Mouse (Mus musculus) adrenal gland, postnatal 14 days (tissue): ENCODE measurements around the gene Zyx. TPM values are rescaled to one million over a fixed set of nuclear protein-coding genes. Genes with fewer than 3 reads are reported as not detected.

Source experiments
- DNase-seq: peaks from one replicate; pipeline ENCODE4 v3.0.0; 2021; ENCODE audit warnings: mixed read lengths
- long read RNA-seq, 2 experiments: library from polyadenylated mRNA; stranded (forward); transcript quantifications; one replicate each; pipeline ENCODE4 v2.0.0; 2021
- total RNA-seq: library from RNA; stranded (reverse); gene quantifications from 2 replicates; pipeline ENCODE4 v1.2.3, GENCODE M21; 2021

Zyx gene
- 115 and 117 TPM in 2 replicates for total RNA-seq
- long read RNA-seq, experiment 1, transcript Zyx-207 (10 exons, 2,605 nt): major isoform, 34 of 85 reads
- long read RNA-seq, experiment 1, partial matches to known transcripts: 34 of 85 reads
- long read RNA-seq, experiment 1, other reads (novel, unspliced or antisense): 13 of 85 reads
- long read RNA-seq, experiment 2, transcript Zyx-201 (9 exons, 2,301 nt): minor isoform, 7 of 78 reads
- long read RNA-seq, experiment 2, transcript Zyx-207 (10 exons, 2,605 nt): major isoform, 22 of 78 reads
- long read RNA-seq, experiment 2, partial matches to known transcripts: 38 of 78 reads
- long read RNA-seq, experiment 2, other reads (novel, unspliced or antisense): 11 of 78 reads

GRCm38 (mm10) chr6:42349426-42350020, at the start of gene Zyx:
Gene Zyx, plus strand, starts transcription at chr6:42349630.
- DNase-seq: peak; percentile 95

DNA sequence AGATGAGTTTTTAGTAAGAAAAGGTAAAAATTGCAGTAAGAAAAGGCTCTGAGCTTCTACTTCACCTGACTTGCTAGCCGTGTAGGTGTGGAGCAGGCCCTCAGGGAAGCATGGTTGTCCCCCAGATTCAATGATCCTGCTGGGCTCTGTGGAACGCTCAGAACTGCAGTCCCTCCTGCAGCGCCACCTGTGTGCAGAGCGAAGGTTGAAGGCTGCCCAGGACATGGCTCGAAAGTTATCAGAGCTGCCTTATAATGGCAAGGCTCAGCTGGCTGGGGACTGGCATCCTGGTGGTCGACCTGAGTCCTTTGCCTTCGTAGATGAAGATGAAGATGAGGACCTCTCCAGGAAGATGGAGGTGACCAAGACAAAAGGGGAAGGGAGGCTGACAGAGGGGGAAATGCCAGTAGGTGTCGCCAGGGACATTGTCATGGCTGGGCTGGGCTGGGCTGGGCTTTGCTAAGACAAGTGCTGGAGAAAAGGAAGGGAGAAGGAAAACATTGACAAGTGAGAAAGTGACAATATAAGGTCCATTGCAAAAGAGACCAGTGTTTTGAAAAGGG, 39.5 kb upstream of the Zyx start:
- no peak for DNase-seq

GRCm38 (mm10) chr6:42310427-42311053, 38.9 kb upstream of the Zyx start:
- no peak for DNase-seq

- DNase-seq: no peak
Measured at GRCm38 (mm10) chr6:42318293-42318692, 31.1 kb upstream of the Zyx start.

DNA sequence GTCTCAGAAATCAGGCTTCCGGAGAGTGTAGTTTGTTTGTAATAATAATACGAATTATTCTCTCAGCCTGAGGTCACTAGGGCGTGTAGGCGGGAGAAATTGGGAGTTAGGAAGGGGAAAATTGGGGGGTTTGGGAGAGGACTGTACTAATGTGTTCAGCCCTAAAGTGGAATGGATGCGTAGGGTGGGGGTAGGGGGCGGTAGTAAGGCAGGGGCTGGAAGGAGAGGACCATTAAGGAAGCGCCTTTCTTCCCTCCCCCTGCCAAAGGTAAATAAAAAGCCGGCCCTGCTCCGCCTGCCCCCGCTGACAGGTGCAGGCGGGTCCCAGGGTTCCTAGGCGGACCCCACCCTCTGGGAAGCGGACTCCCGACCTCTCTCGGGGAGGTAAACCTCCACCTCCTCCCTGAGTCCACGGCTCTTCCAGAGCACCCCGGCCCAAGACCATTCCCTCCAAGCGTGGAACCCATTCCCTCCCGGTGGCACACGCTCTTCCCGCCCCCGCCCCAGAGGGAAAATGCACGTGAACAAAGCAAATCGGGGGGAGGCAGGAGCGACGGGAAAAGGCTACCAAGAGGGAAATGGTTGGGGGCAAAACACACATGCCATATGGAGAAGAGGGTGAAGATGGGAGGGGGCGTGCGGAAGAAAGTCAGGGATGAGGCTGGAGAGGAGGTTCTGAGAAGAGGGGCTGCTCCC, 25.9 kb upstream of the Zyx start:
- no peak for DNase-seq

GRCm38 (mm10) chr6:42324067-42324481, 25.4 kb upstream of the Zyx start:
- peak; percentile 17 for DNase-seq

GRCm38 (mm10) chr6:42324482-42325267, 24.8 kb upstream of the Zyx start, which contains the start of gene Fam131b:
Gene Fam131b, minus strand, starts transcription at chr6:42324643.
- DNase-seq: peak; percentile 17

- peak; percentile 79 for DNase-seq
Measured at GRCm38 (mm10) chr6:42325268-42325609, 24.2 kb upstream of the Zyx start.

DNA sequence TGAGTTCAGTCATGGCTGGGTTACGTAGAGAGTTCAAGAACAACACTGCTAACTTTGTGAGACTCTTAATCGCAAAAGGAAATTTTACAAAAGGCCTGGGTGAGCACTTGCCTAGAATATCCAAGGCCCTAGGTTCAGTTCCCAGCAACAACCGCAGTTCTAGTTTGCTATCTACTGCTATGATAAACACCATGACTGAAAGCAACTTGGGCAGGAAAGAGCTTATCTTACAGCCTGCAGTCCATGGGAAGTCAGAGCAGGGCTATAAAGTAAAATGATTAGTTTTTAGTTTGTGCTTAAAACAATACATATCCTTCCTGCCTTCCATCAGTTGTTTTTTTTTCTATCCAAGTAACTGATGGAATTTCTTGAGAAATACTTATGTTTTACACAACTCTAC, 22.9 kb upstream of the Zyx start:
- no peak for DNase-seq

GRCm38 (mm10) chr6:42328757-42329156, 20.7 kb upstream of the Zyx start:
- no peak for DNase-seq

DNA sequence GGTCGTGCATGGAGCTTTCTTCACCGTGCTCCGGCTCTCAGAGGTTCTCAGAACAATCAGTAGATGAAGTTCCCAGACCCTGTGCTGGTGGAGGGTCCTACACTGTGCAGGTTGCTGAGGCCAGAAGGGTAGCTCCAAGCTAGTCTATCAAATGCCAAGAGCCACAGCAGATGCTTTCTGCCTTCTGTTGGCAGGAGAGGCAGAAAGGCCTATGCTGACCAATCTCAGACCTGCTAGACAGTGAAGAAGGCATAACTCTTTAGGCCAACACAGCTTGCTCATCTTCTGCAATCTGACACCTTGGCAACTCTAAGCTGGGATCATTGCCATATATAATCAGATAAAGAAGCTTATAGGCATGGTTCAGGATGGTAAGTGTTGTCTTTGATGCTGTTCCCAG, 19.2 kb upstream of the Zyx start:
- no peak for DNase-seq

- DNase-seq: no peak
Measured at GRCm38 (mm10) chr6:42330946-42331345, 18.5 kb upstream of the Zyx start.

DNA sequence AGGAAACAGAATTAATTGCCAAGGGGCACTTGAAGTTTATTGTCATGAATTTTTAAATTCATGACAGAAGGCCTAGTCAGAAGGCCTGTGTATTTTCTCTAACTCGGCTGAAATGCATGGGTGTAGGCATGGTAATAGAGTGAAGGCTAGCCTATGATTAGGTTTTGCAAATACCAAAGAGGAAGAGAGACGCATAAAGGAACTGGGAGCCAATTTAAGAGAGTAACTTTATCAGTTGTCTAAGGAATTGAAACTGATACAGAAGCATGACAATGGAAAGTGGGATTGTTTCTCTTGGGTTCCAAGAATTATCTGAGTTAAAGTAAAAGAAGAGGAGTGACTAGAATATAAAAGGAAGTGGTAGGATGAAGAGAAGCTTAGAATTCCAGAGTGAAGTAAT, 10.2 kb upstream of the Zyx start:
- no peak for DNase-seq

DNA sequence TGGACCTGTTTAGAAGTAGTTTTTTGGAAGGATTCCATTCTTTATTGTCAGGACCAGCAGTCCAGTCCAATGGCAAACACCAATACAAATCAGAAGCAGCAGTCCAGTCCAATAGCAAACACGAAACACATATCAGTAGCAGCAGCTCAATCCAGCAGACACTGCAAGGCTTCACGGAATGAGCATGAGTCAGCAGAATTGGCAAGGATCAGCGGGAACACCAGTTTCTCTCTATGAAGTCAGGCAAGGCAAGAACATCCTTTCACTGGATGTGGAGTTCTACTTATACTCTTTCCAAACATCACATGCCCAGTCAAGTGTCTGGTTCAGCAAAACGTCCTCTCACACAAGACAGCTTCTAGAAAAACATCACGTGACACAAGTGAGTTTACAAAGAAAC, 9.4 kb upstream of the Zyx start:
- no peak for DNase-seq

DNA sequence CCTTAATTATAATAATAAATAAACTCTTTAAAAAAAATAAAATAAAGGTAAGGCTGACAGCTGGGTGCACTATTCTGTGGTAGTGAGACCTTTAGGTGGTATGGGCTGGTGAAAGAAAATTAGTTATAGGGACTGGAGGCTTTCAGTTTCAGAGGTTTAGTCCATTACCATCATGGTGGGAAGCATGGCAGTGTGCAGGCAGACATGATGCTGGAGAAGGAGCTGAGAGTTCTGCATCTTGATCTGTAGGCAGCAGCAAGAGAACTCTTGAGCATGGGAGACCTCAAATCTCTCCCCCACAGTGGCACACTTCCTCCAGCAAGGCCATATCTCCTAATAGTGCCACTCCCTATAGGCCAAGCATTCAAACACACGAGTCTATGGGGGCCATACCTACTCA, 7.3 kb upstream of the Zyx start:
- DNase-seq: no peak

GRCm38 (mm10) chr6:42343361-42344120, 5.9 kb upstream of the Zyx start:
- no peak for DNase-seq

DNA sequence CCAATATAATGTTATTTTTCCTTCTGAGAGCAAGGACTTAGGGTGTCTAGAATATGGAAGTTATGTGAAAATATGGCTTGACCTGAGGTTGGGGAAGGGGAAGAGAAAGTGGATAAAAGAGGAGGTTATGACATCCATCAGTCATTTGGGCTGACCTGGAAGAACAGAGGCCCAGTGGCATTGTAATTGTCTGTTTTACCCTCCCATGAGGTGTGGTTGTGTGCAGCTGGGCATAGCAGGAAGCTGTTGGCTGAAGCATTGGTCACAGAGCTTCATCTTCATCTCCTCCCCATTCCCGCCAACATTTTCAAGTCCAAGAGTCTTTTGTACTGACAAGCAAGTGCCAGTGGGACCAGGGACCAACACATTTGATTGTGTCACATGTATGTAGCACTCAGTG, 5.2 kb upstream of the Zyx start:
- DNase-seq: no peak

GRCm38 (mm10) chr6:42348281-42349005, 987 bp upstream of the Zyx start:
- no peak for DNase-seq

DNA sequence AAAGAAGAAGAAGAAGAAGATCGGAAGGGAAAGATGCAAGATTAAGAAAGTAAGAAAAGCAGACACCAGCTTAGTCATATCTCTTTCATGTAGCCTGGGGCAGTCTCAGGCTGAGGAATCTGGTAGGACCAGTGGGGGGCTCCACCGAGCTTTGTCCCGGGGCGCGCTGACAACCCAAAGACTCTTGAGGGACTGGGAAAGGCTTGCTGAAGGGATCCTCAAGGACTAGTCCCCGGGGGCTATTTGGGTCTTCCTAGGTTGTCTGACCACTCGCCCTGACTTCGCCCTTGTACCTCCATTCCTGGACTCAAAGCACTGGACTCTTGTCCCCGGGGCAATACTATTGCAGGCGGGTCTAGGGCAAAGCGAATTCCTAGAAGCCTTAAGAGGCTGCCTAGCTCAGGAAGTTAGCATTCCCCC, 414 bp upstream of the Zyx start:
- DNase-seq: peak; percentile 85
